Comparison of ENCODE assay signal across 9 mouse cellular contexts in genomic region chr11:4746733-4747132, GRCm38 (mm10). TPM values are rescaled to one million over a fixed set of nuclear protein-coding genes. Genes with fewer than 3 reads are reported as not detected.
DNase-seq lines count a peak whose midpoint lies in the region; ATAC-seq and TF ChIP-seq lines count a peak whose summit lies in the region.
"Had no signal": no experiment of that assay in that cellular context is flagged by ENCODE, and none has a peak within 500 bp of the region (broad histone marks: within the 10 kb centered on the region; RNA-seq: fewer than 3 reads in every experiment).

Cabp7 (minus strand) TSS chr11:4746778.

- TF ChIP-seq CTCF in olfactory bulb, adult 2 months (IDR thresholded peaks at IDR 0.05; ENCODE audit: insufficient read depth, low read depth, low read length) = no peak

- H3K27me3 ChIP-seq in lung, embryonic 16.5 days (ENCODE audit: control insufficient read depth, insufficient read depth, low read depth, low read length) = peaks cover 70% of the 10 kb centered on the region
- H3K27me3 ChIP-seq in limb, embryonic 10.5 days (ENCODE audit: low read depth, poor library complexity, severe bottlenecking) = peaks cover 99% of the 10 kb centered on the region

- no peak for TF ChIP-seq POLR2A in olfactory bulb, adult 2 months (IDR thresholded peaks at IDR 0.05; ENCODE audit: insufficient read depth, low read depth, low read length)

- no peaks in the 10 kb centered on the region for H3K9me3 ChIP-seq in lung, embryonic 16.5 days (ENCODE audit: control insufficient read depth, low read length)
- H3K9me3 ChIP-seq in limb, embryonic 10.5 days (replicated peaks) = no peaks in the 10 kb centered on the region

- H3K4me1 ChIP-seq in lung, embryonic 16.5 days (replicated peaks; ENCODE audit: control insufficient read depth, insufficient read depth, low read length) = peaks cover 11% of the 10 kb centered on the region
- peaks cover 28% of the 10 kb centered on the region for H3K4me1 ChIP-seq in limb, embryonic 10.5 days
- peaks cover 14% of the 10 kb centered on the region for H3K4me1 ChIP-seq in olfactory bulb, adult 2 months (ENCODE audit: control insufficient read depth, insufficient read depth, low read length)

- DNase-seq in embryo, embryonic 11 days = peak; percentile 44
- no peak for DNase-seq in embryo, embryonic 10.5 days (ENCODE audit: low spot score)
- DNase-seq in lung, adult 18-20 months = no peak
- no peak for DNase-seq in limb, embryonic 10.5 days (ENCODE audit: low spot score)
- no peak for DNase-seq in right cerebral cortex, adult 18-20 months
- no peak for DNase-seq in urinary bladder, postnatal 4 days (ENCODE audit: low spot score in 2 of 2)

- H3K36me3 ChIP-seq in lung, embryonic 16.5 days (ENCODE audit: control insufficient read depth, insufficient read depth, low read length) = no peaks in the 10 kb centered on the region
- H3K36me3 ChIP-seq in limb, embryonic 10.5 days = no peaks in the 10 kb centered on the region

- no peak within 1 kb of the TSS for H3K27ac ChIP-seq in lung, embryonic 16.5 days (ENCODE audit: low read length)
- no peak within 1 kb of the TSS for H3K27ac ChIP-seq in limb, embryonic 10.5 days
- H3K27ac ChIP-seq in olfactory bulb, adult 2 months (ENCODE audit: insufficient read depth, low read depth, low read length) = no peak within 1 kb of the TSS
- H3K27ac ChIP-seq: macrophage had no signal

- under 1% methylated on average over 22 of the region's 73 CpGs for WGBS in lung, embryonic 16.5 days
- 5% methylated on average over 69 of the region's 73 CpGs for WGBS in limb, embryonic 10.5 days
- WGBS in olfactory bulb, adult 2 months = 5% methylated on average over 62 of the region's 73 CpGs

- H3K4me2 ChIP-seq in lung, embryonic 16.5 days (ENCODE audit: low read depth, low read length) = peak within 1 kb of the TSS; percentile 81

- peak within 1 kb of the TSS; percentile 51 for H3K4me3 ChIP-seq in lung, embryonic 16.5 days (ENCODE audit: low read length)
- peak within 1 kb of the TSS; percentile 61 for H3K4me3 ChIP-seq in limb, embryonic 10.5 days
- peak within 1 kb of the TSS; percentile 54 for H3K4me3 ChIP-seq in olfactory bulb, adult 2 months (ENCODE audit: insufficient read depth, low read depth, low read length)

- no peak for ATAC-seq in lung, embryonic 16.5 days (ENCODE audit: low read depth)

- no peak within 1 kb of the TSS for H3K9ac ChIP-seq in lung, embryonic 16.5 days (ENCODE audit: low read length)

RNA-seq across cellular contexts. Expression of gene Cabp7, which starts in this region (rescaled TPM):
- polyA plus RNA-seq in lung, embryonic 16.5 days (2015; fragmentation: Nextera tagmentation; extraction: Ambion mirVana) = 0.14 and 0.28 TPM in 2 replicates
- polyA plus RNA-seq in limb, embryonic 10.5 days (2016; fragmentation: Nextera tagmentation; extraction: Ambion mirVana) = 0.10 and 0.13 TPM in 2 replicates
- not detected in 2 replicates for polyA plus RNA-seq in olfactory bulb, adult 2 months (2012; ENCODE audit: insufficient read depth, insufficient read length, low replicate concordance, missing spikeins)
